Mouse (Mus musculus) liver, embryonic 15.5 days (tissue): ENCODE measurements at regions not wholly inside any gene's neighbourhood (a gene's known extent, or its start where the extent isn't known, plus 50 kb on each side); places are given as distances from the start of the nearest gene placed in this dataset.

Experiments used
- ATAC-seq: fragments of 200-750 bp; cut with Nextera tagmentation; 2 replicates; pipeline ENCODE4 v1.8.0; 2017; ENCODE audit warnings: moderate number of reproducible peaks, mild to moderate bottlenecking, moderate library complexity; ENCODE audit not compliant: insufficient read depth
- H3K27ac ChIP-seq: fragments of 300-500 bp; sonication (generic); replicated peaks from 2 replicates; pipeline ENCODE4 v1.5.1; 2015; ENCODE audit warnings: mild to moderate bottlenecking, inconsistent platforms
- H3K27me3 ChIP-seq: fragments of 300-500 bp; sonication (generic); 2 replicates; pipeline ENCODE4 v1.6.1; 2015; ENCODE audit warnings: mild to moderate bottlenecking, inconsistent platforms
- H3K36me3 ChIP-seq: fragments of 300-500 bp; sonication (generic); replicated peaks from 2 replicates; pipeline ENCODE4 v1.6.1; 2015; ENCODE audit warnings: moderate library complexity, mild to moderate bottlenecking, inconsistent platforms
- H3K4me1 ChIP-seq: fragments of 300-500 bp; sonication (generic); replicated peaks from 2 replicates; pipeline ENCODE4 v1.6.1; 2015; ENCODE audit warnings: inconsistent platforms
- H3K4me2 ChIP-seq: fragments of 300-500 bp; sonication (generic); 2 replicates; pipeline ENCODE4 v1.6.1; 2015; ENCODE audit warnings: moderate library complexity, mild to moderate bottlenecking, inconsistent platforms
- H3K4me3 ChIP-seq: fragments of 300-500 bp; sonication (generic); replicated peaks from 2 replicates; pipeline ENCODE4 v1.5.1; 2015; ENCODE audit warnings: mild to moderate bottlenecking, inconsistent platforms
- H3K9ac ChIP-seq: fragments of 300-500 bp; sonication (generic); 2 replicates; pipeline ENCODE4 v1.6.1; 2015; ENCODE audit warnings: moderate library complexity, mild to moderate bottlenecking, inconsistent platforms
- H3K9me3 ChIP-seq: fragments of 300-500 bp; sonication (generic); replicated peaks from 2 replicates; pipeline ENCODE4 v1.6.1; 2016; ENCODE audit warnings: inconsistent platforms
- WGBS: fragments of 180-500 bp; shearing (Covaris S2); methylation state at CpG from one replicate; pipeline ENCODE4 v1.1.7; 2015; ENCODE audit warnings: mixed read lengths; ENCODE audit not compliant: insufficient replicate concordance; 5-methylcytosine and 5-hydroxymethylcytosine counted together

- Histone ChIP-seq H3K4me3 (no peak overlapping the region), H3K27ac (no peak overlapping the region), H3K9ac (no peak overlapping the region), H3K4me2 (no peak overlapping the region), H3K4me1 (no peaks in the 10 kb centered on the region), H3K9me3 (no peaks in the 10 kb centered on the region), H3K36me3 (no peaks in the 10 kb centered on the region), H3K27me3 (no peaks in the 10 kb centered on the region)
- ATAC-seq = no peak
- 77% methylated on average over 2 of the region's 2 CpGs for WGBS
These were observed 617.3 kb downstream of the Tmem132b start for GRCm38 (mm10) chr5:126148908-126149307.

- Histone ChIP-seq H3K27me3 (no peaks in the 10 kb centered on the region), H3K36me3 (no peaks in the 10 kb centered on the region), H3K9me3 (no peaks in the 10 kb centered on the region), H3K9ac (no peak overlapping the region), H3K4me1 (no peaks in the 10 kb centered on the region), H3K4me2 (no peak overlapping the region), H3K27ac (no peak overlapping the region), H3K4me3 (no peak overlapping the region)
- no peak for ATAC-seq
- WGBS = 42% methylated on average over 6 of the region's 6 CpGs
These were observed 623.8 kb downstream of the Tmem132b start for GRCm38 (mm10) chr5:126155216-126155880.

- WGBS = 51% methylated on average over 5 of the region's 5 CpGs
- Histone ChIP-seq H3K4me2 (no peak overlapping the region), H3K9me3 (no peaks in the 10 kb centered on the region), H3K27ac (no peak overlapping the region), H3K4me1 (no peaks in the 10 kb centered on the region), H3K9ac (no peak overlapping the region), H3K27me3 (no peaks in the 10 kb centered on the region), H3K4me3 (no peak overlapping the region), H3K36me3 (no peaks in the 10 kb centered on the region)
- no peak for ATAC-seq
These were observed 654.5 kb downstream of the Tmem132b start for GRCm38 (mm10) chr5:126186111-126186510.

- Histone ChIP-seq H3K9ac (no peak overlapping the region), H3K4me1 (no peaks in the 10 kb centered on the region), H3K27me3 (no peaks in the 10 kb centered on the region), H3K36me3 (no peaks in the 10 kb centered on the region), H3K9me3 (0 out of 2 replicates have a peak, but pooled peaks cover 2% of the 10 kb centered on the region), H3K4me3 (no peak overlapping the region), H3K27ac (no peak overlapping the region), H3K4me2 (no peak overlapping the region)
- 57% methylated on average over 4 of the region's 4 CpGs for WGBS
- ATAC-seq = no peak
These were observed 668.3 kb downstream of the Tmem132b start for GRCm38 (mm10) chr5:126199876-126200275.

- no peak overlapping the region for H3K9ac ChIP-seq
- H3K27ac ChIP-seq = no peak overlapping the region
- 31% methylated on average over 4 of the region's 4 CpGs for WGBS
- no peak overlapping the region for H3K4me2 ChIP-seq
- ATAC-seq = no peak
- H3K36me3 ChIP-seq = no peaks in the 10 kb centered on the region
- H3K27me3 ChIP-seq = no peaks in the 10 kb centered on the region
- no peak overlapping the region for H3K4me3 ChIP-seq
- H3K4me1 ChIP-seq = no peaks in the 10 kb centered on the region
- 0 out of 2 replicates have a peak, but pooled peaks cover 2% of the 10 kb centered on the region for H3K9me3 ChIP-seq
These were observed 670.0 kb downstream of the Tmem132b start for GRCm38 (mm10) chr5:126201535-126201934.

GRCm38 (mm10) chr5:126201996-126202395, 670.4 kb downstream of the Tmem132b start:
- H3K27me3 ChIP-seq = no peaks in the 10 kb centered on the region
- 45% methylated on average over 9 of the region's 9 CpGs for WGBS
- no peak overlapping the region for H3K27ac ChIP-seq
- no peak for ATAC-seq
- H3K36me3 ChIP-seq = no peaks in the 10 kb centered on the region
- H3K4me3 ChIP-seq = no peak overlapping the region
- H3K4me1 ChIP-seq = no peaks in the 10 kb centered on the region
- H3K4me2 ChIP-seq = no peak overlapping the region
- H3K9ac ChIP-seq = no peak overlapping the region
- 0 out of 2 replicates have a peak, but pooled peaks cover 2% of the 10 kb centered on the region for H3K9me3 ChIP-seq

GRCm38 (mm10) chr5:126217016-126217415, 685.4 kb downstream of the Tmem132b start:
- Histone ChIP-seq H3K9me3 (no peaks in the 10 kb centered on the region), H3K27me3 (no peaks in the 10 kb centered on the region), H3K4me1 (no peaks in the 10 kb centered on the region), H3K27ac (no peak overlapping the region), H3K4me2 (no peak overlapping the region), H3K4me3 (no peak overlapping the region), H3K9ac (no peak overlapping the region), H3K36me3 (no peaks in the 10 kb centered on the region)
- ATAC-seq = no peak
- WGBS = 69% methylated on average over 5 of the region's 5 CpGs

GRCm38 (mm10) chr5:126217746-126218145, 686.2 kb downstream of the Tmem132b start:
- Histone ChIP-seq H3K9ac (no peak overlapping the region), H3K4me2 (no peak overlapping the region), H3K36me3 (no peaks in the 10 kb centered on the region), H3K4me1 (no peaks in the 10 kb centered on the region), H3K27ac (no peak overlapping the region), H3K27me3 (no peaks in the 10 kb centered on the region), H3K4me3 (no peak overlapping the region), H3K9me3 (no peaks in the 10 kb centered on the region)
- WGBS = 52% methylated on average over 1 of the region's 1 CpGs
- ATAC-seq = no peak

GRCm38 (mm10) chr5:126223696-126224095, 692.1 kb downstream of the Tmem132b start:
- no peak for ATAC-seq
- 74% methylated on average over 3 of the region's 3 CpGs for WGBS
- no peak overlapping the region for H3K27ac ChIP-seq
- no peak overlapping the region for H3K4me2 ChIP-seq
- H3K4me1 ChIP-seq = no peaks in the 10 kb centered on the region
- H3K4me3 ChIP-seq = no peak overlapping the region
- H3K9me3 ChIP-seq = no peaks in the 10 kb centered on the region
- H3K9ac ChIP-seq = no peak overlapping the region
- H3K27me3 ChIP-seq = no peaks in the 10 kb centered on the region
- no peaks in the 10 kb centered on the region for H3K36me3 ChIP-seq

- H3K9ac ChIP-seq = no peak overlapping the region
- H3K9me3 ChIP-seq = no peaks in the 10 kb centered on the region
- H3K27ac ChIP-seq = no peak overlapping the region
- no peak for ATAC-seq
- no peak overlapping the region for H3K4me2 ChIP-seq
- H3K4me1 ChIP-seq = no peaks in the 10 kb centered on the region
- no peaks in the 10 kb centered on the region for H3K36me3 ChIP-seq
- no peaks in the 10 kb centered on the region for H3K27me3 ChIP-seq
- WGBS = 59% methylated on average over 4 of the region's 4 CpGs
- H3K4me3 ChIP-seq = no peak overlapping the region
These were observed 699.2 kb downstream of the Tmem132b start for GRCm38 (mm10) chr5:126230768-126231167.

GRCm38 (mm10) chr5:126238071-126238470, 706.5 kb downstream of the Tmem132b start:
- no peak for ATAC-seq
- Histone ChIP-seq H3K9me3 (no peaks in the 10 kb centered on the region), H3K27ac (no peak overlapping the region), H3K4me2 (no peak overlapping the region), H3K9ac (no peak overlapping the region), H3K4me1 (no peaks in the 10 kb centered on the region), H3K36me3 (no peaks in the 10 kb centered on the region), H3K4me3 (no peak overlapping the region), H3K27me3 (no peaks in the 10 kb centered on the region)
- 55% methylated on average over 3 of the region's 3 CpGs for WGBS

- ATAC-seq = no peak
- Histone ChIP-seq H3K4me3 (no peak overlapping the region), H3K27ac (no peak overlapping the region), H3K4me2 (no peak overlapping the region), H3K4me1 (no peaks in the 10 kb centered on the region), H3K36me3 (no peaks in the 10 kb centered on the region), H3K9ac (no peak overlapping the region), H3K9me3 (no peaks in the 10 kb centered on the region), H3K27me3 (no peaks in the 10 kb centered on the region)
- WGBS = 54% methylated on average over 2 of the region's 2 CpGs
These were observed 714.2 kb downstream of the Tmem132b start for GRCm38 (mm10) chr5:126245776-126246175.
